Mouse (Mus musculus) hindbrain, embryonic 14.5 days (tissue): Measurements from ENCODE around the gene Zfp423. TPM values are rescaled to one million over a fixed set of nuclear protein-coding genes. Genes with fewer than 3 reads are reported as not detected.

ENCODE experiments used
- ATAC-seq: fragments of 200-750 bp; cut with Nextera tagmentation; 2 replicates; pipeline ENCODE4 v1.8.0; 2017; ENCODE audit warnings: moderate number of reproducible peaks, mild to moderate bottlenecking, moderate TSS enrichment, moderate library complexity; ENCODE audit not compliant: low FRiP score
- DNase-seq: peaks from one replicate; pipeline ENCODE4 v3.0.0-alpha.2; 2015; ENCODE audit warnings: low spot score
- H3K27ac ChIP-seq: fragments of 300-500 bp; sonication (generic); 2 replicates; pipeline ENCODE4 v1.5.1; 2014; ENCODE audit warnings: mild to moderate bottlenecking, moderate library complexity
- H3K27me3 ChIP-seq: fragments of 300-500 bp; sonication (generic); 2 replicates; pipeline ENCODE4 v1.6.1; 2014; ENCODE audit warnings: mild to moderate bottlenecking, low read length, mixed read lengths; ENCODE audit not compliant: control insufficient read depth, insufficient read depth
- H3K36me3 ChIP-seq: fragments of 300-500 bp; sonication (generic); replicated peaks from 2 replicates; pipeline ENCODE4 v1.6.1; 2014; ENCODE audit not compliant: control insufficient read depth, insufficient read depth
- H3K4me1 ChIP-seq: fragments of 300-500 bp; sonication (generic); replicated peaks from 2 replicates; pipeline ENCODE4 v1.6.1; 2014; ENCODE audit warnings: antibody characterized with exemption, low read length, mixed read lengths; ENCODE audit not compliant: control insufficient read depth, insufficient read depth
- H3K4me2 ChIP-seq: fragments of 300-500 bp; sonication (generic); replicated peaks from 2 replicates; pipeline ENCODE4 v1.6.1; 2014; ENCODE audit warnings: mild to moderate bottlenecking, moderate library complexity
- H3K4me3 ChIP-seq: fragments of 300-500 bp; sonication (generic); replicated peaks from 2 replicates; pipeline ENCODE4 v1.5.1; 2014; ENCODE audit warnings: mild to moderate bottlenecking, low read length
- H3K9ac ChIP-seq: fragments of 300-500 bp; sonication (generic); 2 replicates; pipeline ENCODE4 v1.6.1; 2014
- H3K9me3 ChIP-seq: fragments of 300-500 bp; sonication (generic); 2 replicates; pipeline ENCODE4 v1.6.1; 2016; ENCODE audit warnings: low read length; ENCODE audit not compliant: control insufficient read depth
- WGBS: fragments of 180-500 bp; shearing (Covaris S2); extraction: QIAGEN DNeasy Blood & Tissue Kit; methylation state at CpG from one replicate; pipeline ENCODE4 v1.1.7; 2014; 5-methylcytosine and 5-hydroxymethylcytosine counted together
- polyA plus RNA-seq: library from polyadenylated mRNA; unstranded; fragments of >200 nt; fragmentation: Nextera tagmentation; extraction: Ambion mirVana; gene quantifications from 2 replicates; pipeline ENCODE4 v1.2.1, GENCODE M21; 2014

The Zfp423 gene
- polyA plus RNA-seq, 1 experiment from 2014 or later, result 42.3 TPM

DNA sequence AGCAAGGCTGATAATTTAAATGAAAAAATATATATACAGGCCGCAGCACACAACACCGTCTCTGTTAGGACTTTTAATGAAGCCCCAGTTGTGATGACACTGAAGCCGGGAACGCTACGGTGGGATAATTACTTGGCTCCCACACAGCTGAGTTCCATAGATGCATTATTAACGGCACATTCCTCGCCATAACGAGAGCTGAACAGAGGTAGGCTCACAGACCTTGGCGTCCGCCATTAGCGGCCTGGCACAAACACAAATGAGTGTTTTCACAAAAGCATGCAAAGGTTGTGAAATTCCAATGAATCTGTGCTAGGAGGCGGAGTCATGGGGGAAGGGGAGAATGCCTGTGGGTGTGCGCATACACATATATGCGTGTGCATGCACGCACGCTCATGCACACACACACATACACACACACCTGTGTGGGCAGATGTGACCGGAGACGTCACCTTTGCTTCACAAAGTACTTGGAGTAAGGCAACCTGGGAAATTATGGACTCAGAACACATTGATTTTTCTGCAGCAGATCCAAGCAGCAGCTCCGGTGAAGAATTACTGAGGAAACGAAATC is 214.2 kb downstream of the Zfp423 start:
- Histone ChIP-seq H3K36me3 (no peaks in the 10 kb centered on the region), H3K4me2 (no peak overlapping the region), H3K4me1 (peaks cover 74% of the 10 kb centered on the region), H3K27me3 (no peaks in the 10 kb centered on the region), H3K9me3 (no peaks in the 10 kb centered on the region), H3K9ac (peak overlapping the region; percentile 34; the same call in 1 of the 2 replicates), H3K27ac (peak overlapping the region; percentile 86), H3K4me3 (no peak overlapping the region)
- DNase-seq (peak; percentile 61), ATAC-seq (peak; percentile 38; the same call in 1 of the 2 replicates)
- 42% methylated on average over 20 of the region's 20 CpGs for WGBS

DNA sequence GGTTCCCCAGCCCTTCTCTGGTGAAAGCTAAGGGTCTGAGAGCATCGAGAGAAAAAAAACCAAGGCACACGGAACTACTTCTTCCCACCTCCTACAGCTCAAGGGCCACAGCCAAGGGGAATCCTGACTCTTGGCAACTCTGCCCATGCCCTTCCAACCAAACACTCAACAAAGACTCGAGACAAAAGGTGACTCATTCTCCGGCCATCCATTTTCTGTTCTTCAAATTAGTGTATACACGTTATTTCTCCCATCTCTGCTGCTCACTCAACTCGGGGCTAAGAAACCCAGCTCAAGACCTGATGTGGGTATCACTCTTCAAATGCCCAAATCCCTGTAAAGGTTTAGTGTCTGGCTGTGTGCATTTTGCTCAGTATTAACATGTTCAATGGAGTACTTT is 214.8 kb downstream of the Zfp423 start:
- H3K9ac ChIP-seq, result no peak overlapping the region
- no peak overlapping the region for H3K4me2 ChIP-seq
- no peaks in the 10 kb centered on the region for H3K27me3 ChIP-seq
- DNase-seq (no peak), ATAC-seq (no peak)
- no peaks in the 10 kb centered on the region for H3K9me3 ChIP-seq
- peak overlapping the region; percentile 86 for H3K27ac ChIP-seq
- H3K36me3 ChIP-seq, result no peaks in the 10 kb centered on the region
- WGBS, result 69% methylated on average over 6 of the region's 6 CpGs
- H3K4me3 ChIP-seq, result no peak overlapping the region
- H3K4me1 ChIP-seq, result peaks cover 70% of the 10 kb centered on the region

GRCm38 (mm10) chr8:87742016-87742415 is 217.4 kb downstream of the Zfp423 start:
- DNase-seq (peak; percentile 50), ATAC-seq (peak; percentile 56; the same call in 1 of the 2 replicates)
- H3K4me3 ChIP-seq, result no peak overlapping the region
- H3K4me2 ChIP-seq, result no peak overlapping the region
- H3K9ac ChIP-seq, result 0 out of 2 replicates have a peak overlapping the region, but pooled peaks have one; percentile 1
- 50% methylated on average over 19 of the region's 19 CpGs for WGBS
- no peaks in the 10 kb centered on the region for H3K36me3 ChIP-seq
- peak overlapping the region; percentile 82 for H3K27ac ChIP-seq
- H3K4me1 ChIP-seq, result peaks cover 69% of the 10 kb centered on the region
- no peaks in the 10 kb centered on the region for H3K9me3 ChIP-seq
- no peaks in the 10 kb centered on the region for H3K27me3 ChIP-seq

DNA sequence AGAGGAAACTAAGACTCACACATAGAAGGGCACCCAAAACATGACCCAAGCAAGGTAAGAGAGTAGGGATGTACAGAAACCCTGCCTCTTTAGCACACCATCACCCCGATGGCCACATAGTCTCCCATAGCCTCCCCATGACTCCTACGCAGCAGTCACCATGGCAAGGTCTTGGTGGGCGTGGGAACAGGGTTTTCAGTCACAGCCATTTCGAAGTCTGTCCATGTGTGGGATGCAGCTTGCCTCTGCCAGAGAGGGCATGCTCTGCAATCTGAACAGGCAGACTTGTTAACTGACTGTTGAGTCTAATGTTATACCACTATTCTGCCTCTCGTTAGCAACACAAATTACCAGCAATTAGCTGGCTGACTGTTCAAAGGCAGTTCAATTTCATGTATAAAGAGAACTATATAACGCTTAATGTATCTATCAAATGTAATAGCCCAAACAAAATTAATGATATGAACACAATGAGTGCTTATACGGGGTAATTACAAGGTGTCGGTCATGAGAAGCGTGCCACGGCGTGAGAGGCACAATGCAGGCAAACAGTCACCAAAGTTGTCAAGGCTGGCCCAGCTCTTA is 218.4 kb downstream of the Zfp423 start:
- no peak overlapping the region for H3K4me3 ChIP-seq
- peaks cover 61% of the 10 kb centered on the region for H3K4me1 ChIP-seq
- H3K4me2 ChIP-seq, result no peak overlapping the region
- no peaks in the 10 kb centered on the region for H3K9me3 ChIP-seq
- no peak for ATAC-seq
- no peaks in the 10 kb centered on the region for H3K27me3 ChIP-seq
- WGBS, result 75% methylated on average over 11 of the region's 11 CpGs
- no peak overlapping the region for H3K9ac ChIP-seq
- DNase-seq, result no peak
- H3K27ac ChIP-seq, result peak overlapping the region; percentile 82
- H3K36me3 ChIP-seq, result no peaks in the 10 kb centered on the region

GRCm38 (mm10) chr8:87737900-87738299 is 221.5 kb downstream of the Zfp423 start:
- Histone ChIP-seq H3K9me3 (no peaks in the 10 kb centered on the region), H3K27ac (peak overlapping the region; percentile 80), H3K4me2 (no peak overlapping the region), H3K4me1 (peaks cover 50% of the 10 kb centered on the region), H3K36me3 (no peaks in the 10 kb centered on the region), H3K4me3 (no peak overlapping the region), H3K27me3 (no peaks in the 10 kb centered on the region), H3K9ac (no peak overlapping the region)
- 32% methylated on average over 11 of the region's 11 CpGs for WGBS
- DNase-seq (peak; percentile 67), ATAC-seq (no peak)

- no peak overlapping the region for H3K4me2 ChIP-seq
- no peak overlapping the region for H3K4me3 ChIP-seq
- no peaks in the 10 kb centered on the region for H3K36me3 ChIP-seq
- WGBS, result 51% methylated on average over 4 of the region's 4 CpGs
- DNase-seq (no peak), ATAC-seq (peak; percentile 46; the same call in 1 of the 2 replicates)
- peak overlapping the region; percentile 40; the same call in 1 of the 2 replicates for H3K27ac ChIP-seq
- H3K9ac ChIP-seq, result no peak overlapping the region
- no peaks in the 10 kb centered on the region for H3K9me3 ChIP-seq
- H3K4me1 ChIP-seq, result peaks cover 28% of the 10 kb centered on the region
- no peaks in the 10 kb centered on the region for H3K27me3 ChIP-seq
These were observed 224.5 kb downstream of the Zfp423 start for GRCm38 (mm10) chr8:87734902-87735301.

- no peak overlapping the region for H3K9ac ChIP-seq
- peaks cover 28% of the 10 kb centered on the region for H3K4me1 ChIP-seq
- no peaks in the 10 kb centered on the region for H3K27me3 ChIP-seq
- no peak for DNase-seq
- H3K4me2 ChIP-seq, result no peak overlapping the region
- H3K36me3 ChIP-seq, result no peaks in the 10 kb centered on the region
- no peak for ATAC-seq
- H3K9me3 ChIP-seq, result no peaks in the 10 kb centered on the region
- H3K4me3 ChIP-seq, result no peak overlapping the region
- 55% methylated on average over 7 of the region's 7 CpGs for WGBS
- 0 out of 2 replicates have a peak overlapping the region, but pooled peaks have one; percentile 40 for H3K27ac ChIP-seq
These were observed 224.9 kb downstream of the Zfp423 start for GRCm38 (mm10) chr8:87734496-87734895.

DNA sequence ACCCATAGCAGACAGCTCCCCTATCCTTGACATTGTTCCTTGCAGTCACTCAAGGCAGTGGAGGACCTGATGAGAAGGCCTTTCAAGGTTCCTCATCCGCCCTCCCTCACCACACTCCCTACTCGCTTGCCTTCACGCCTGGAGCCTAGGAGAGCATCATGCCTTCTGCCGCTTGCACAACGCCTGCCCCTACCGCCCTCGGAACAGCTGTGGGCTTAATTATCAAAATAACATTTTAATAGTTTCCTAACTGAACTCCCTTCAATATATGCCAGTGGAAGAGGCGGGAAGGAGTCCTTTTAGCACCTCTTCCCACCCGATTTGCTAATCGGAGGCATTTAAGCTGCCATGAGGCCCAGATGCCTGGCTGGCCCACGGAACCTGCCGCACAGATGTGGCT is 228.3 kb downstream of the Zfp423 start:
- Histone ChIP-seq H3K4me2 (no peak overlapping the region), H3K4me1 (peaks cover 16% of the 10 kb centered on the region; the same call in 1 of the 2 replicates), H3K36me3 (no peaks in the 10 kb centered on the region), H3K9ac (no peak overlapping the region), H3K4me3 (no peak overlapping the region), H3K27ac (no peak overlapping the region), H3K27me3 (no peaks in the 10 kb centered on the region), H3K9me3 (no peaks in the 10 kb centered on the region)
- DNase-seq, result no peak
- ATAC-seq, result no peak
- WGBS, result 86% methylated on average over 12 of the region's 12 CpGs

DNA sequence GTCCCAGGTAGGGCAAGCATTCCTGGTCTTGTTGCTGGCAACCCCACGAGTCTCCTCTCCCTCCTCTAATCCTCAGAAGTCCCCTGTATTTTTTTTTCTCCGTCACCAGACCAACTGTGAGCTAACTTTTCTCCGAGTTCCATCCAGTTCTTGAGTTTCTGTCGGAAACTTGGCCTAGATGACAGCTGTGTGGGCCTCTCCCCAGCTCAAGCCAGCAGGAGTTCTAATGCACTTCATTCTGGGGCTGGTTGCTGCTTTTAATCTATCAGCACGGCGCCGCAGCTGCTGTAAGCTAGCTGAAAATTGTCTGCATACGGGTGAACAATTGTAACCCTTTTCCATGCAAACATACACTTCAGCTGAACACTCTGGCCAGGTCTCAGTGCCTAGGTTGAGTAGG is 236.4 kb downstream of the Zfp423 start:
- no peaks in the 10 kb centered on the region for H3K27me3 ChIP-seq
- 67% methylated on average over 8 of the region's 8 CpGs for WGBS
- H3K4me3 ChIP-seq, result no peak overlapping the region
- no peak overlapping the region for H3K9ac ChIP-seq
- peak overlapping the region; percentile 18; the same call in 1 of the 2 replicates for H3K27ac ChIP-seq
- peaks cover 54% of the 10 kb centered on the region for H3K4me1 ChIP-seq
- H3K9me3 ChIP-seq, result no peaks in the 10 kb centered on the region
- no peak for DNase-seq
- no peaks in the 10 kb centered on the region for H3K36me3 ChIP-seq
- ATAC-seq, result no peak
- H3K4me2 ChIP-seq, result no peak overlapping the region
